Mouse (Mus musculus): ENCODE data around the gene Usp15.

DNA sequence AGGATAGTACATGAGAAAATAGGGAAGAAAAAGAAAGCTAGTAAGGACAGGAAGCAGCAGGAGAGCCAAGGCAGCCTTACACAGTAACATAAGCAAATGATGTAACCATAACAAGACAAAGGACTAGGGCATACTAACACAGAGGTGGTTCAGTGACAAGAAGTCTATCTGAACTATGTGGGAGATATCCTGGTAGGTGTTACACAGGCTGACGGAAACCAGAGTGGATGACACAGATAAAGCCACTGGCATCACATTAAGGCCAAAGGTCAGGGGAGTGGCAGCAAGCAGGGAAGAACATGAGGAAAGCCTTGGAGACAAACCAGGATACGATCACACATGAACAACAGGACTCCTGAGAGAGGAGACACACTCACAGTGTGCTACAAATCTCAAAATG, 124.8 kb downstream of the Usp15 start:
- TF ChIP-seq CTCF (IDR thresholded peaks at IDR 0.05; ENCODE audit: low read depth, low read length): no peak
- TF ChIP-seq POLR2A (IDR thresholded peaks at IDR 0.05; ENCODE audit: extremely low read depth, insufficient read depth, low read length): no peak

Data from liver, adult 2 months (tissue).